Mouse (Mus musculus) intestine, embryonic 14.5 days (tissue): Measurements from ENCODE around the gene Galnt14. TPM values are rescaled to one million over a fixed set of nuclear protein-coding genes. Genes with fewer than 3 reads are reported as not detected.

ENCODE experiments used
- ATAC-seq: fragments of 200-750 bp; cut with Nextera tagmentation; replicated peaks from 2 replicates; pipeline ENCODE4 v1.8.0; 2017; ENCODE audit warnings: low read depth, moderate number of reproducible peaks, moderate TSS enrichment, moderate library complexity; ENCODE audit not compliant: low FRiP score, low TSS enrichment
- DNase-seq: peaks from one replicate; pipeline ENCODE4 v3.0.0-alpha.2; 2018; ENCODE audit warnings: low spot score
- H3K27ac ChIP-seq: fragments of 300-500 bp; sonication (generic); 2 replicates; pipeline ENCODE4 v1.5.1; 2014; ENCODE audit warnings: low read depth, mild to moderate bottlenecking, control low read depth
- H3K27me3 ChIP-seq: fragments of 300-500 bp; sonication (generic); replicated peaks from 2 replicates; pipeline ENCODE4 v1.6.1; 2014; ENCODE audit warnings: low read length, control low read depth; ENCODE audit not compliant: control insufficient read depth, insufficient read depth
- H3K36me3 ChIP-seq: fragments of 300-500 bp; sonication (generic); 2 replicates; pipeline ENCODE4 v1.6.1; 2014; ENCODE audit warnings: low read length, control low read depth; ENCODE audit not compliant: control insufficient read depth, insufficient read depth
- H3K4me1 ChIP-seq: fragments of 300-500 bp; sonication (generic); replicated peaks from 2 replicates; pipeline ENCODE4 v1.6.1; 2014; ENCODE audit warnings: low read length, control low read depth, mixed read lengths; ENCODE audit not compliant: control insufficient read depth, insufficient read depth
- H3K4me2 ChIP-seq: fragments of 300-500 bp; sonication (generic); 2 replicates; pipeline ENCODE4 v1.6.1; 2014; ENCODE audit warnings: low read length
- H3K4me3 ChIP-seq: fragments of 300-500 bp; sonication (generic); 2 replicates; pipeline ENCODE4 v1.5.1; 2014; ENCODE audit warnings: low read depth, low read length, control low read depth, mixed read lengths
- H3K9ac ChIP-seq: fragments of 300-500 bp; sonication (generic); 2 replicates; pipeline ENCODE4 v1.6.1; 2014; ENCODE audit warnings: mild to moderate bottlenecking, low read length
- H3K9me3 ChIP-seq: fragments of 300-500 bp; sonication (generic); 2 replicates; pipeline ENCODE4 v1.6.1; 2016; ENCODE audit warnings: low read length, control low read depth; ENCODE audit not compliant: control insufficient read depth
- WGBS: fragments of 180-500 bp; shearing (Covaris S2); extraction: QIAGEN DNeasy Blood & Tissue Kit; methylation state at CpG from one replicate; pipeline ENCODE4 v1.1.7; 2014; 5-methylcytosine and 5-hydroxymethylcytosine counted together
- polyA plus RNA-seq: library from polyadenylated mRNA; unstranded; fragments of >200 nt; fragmentation: Nextera tagmentation; extraction: Ambion mirVana; gene quantifications from 2 replicates; pipeline ENCODE4 v1.2.1, GENCODE M21; 2014

Gene Galnt14
- polyA plus RNA-seq, 1 experiment from 2014 or later, result 1.2 TPM

DNA sequence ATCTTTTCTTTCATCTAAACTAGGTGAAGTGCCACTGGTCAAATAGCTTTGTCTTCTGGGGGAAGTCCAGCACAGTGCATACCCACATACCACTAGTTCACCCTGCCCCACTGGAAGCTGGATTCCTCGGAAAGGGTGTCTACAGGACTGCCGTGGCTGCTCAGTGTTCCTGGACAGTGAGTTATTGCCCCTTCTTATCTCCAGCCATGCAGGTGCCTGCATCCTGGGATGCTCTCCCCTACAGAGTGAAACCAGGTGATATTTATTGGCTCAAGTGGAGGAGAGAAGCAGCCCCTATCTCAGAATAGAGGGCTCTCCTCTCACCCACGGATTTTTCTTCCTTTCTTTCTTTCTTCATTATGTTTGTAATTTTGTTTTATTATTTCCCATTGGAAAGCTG, 222.9 kb downstream of the Galnt14 start:
- Histone ChIP-seq H3K9ac (no peak overlapping the region), H3K36me3 (no peaks in the 10 kb centered on the region), H3K4me2 (no peak overlapping the region), H3K27ac (no peak overlapping the region), H3K4me1 (no peaks in the 10 kb centered on the region), H3K4me3 (no peak overlapping the region), H3K27me3 (no peaks in the 10 kb centered on the region), H3K9me3 (no peaks in the 10 kb centered on the region)
- no peak for ATAC-seq
- DNase-seq, result no peak
- WGBS, result 66% methylated on average over 3 of the region's 3 CpGs

DNA sequence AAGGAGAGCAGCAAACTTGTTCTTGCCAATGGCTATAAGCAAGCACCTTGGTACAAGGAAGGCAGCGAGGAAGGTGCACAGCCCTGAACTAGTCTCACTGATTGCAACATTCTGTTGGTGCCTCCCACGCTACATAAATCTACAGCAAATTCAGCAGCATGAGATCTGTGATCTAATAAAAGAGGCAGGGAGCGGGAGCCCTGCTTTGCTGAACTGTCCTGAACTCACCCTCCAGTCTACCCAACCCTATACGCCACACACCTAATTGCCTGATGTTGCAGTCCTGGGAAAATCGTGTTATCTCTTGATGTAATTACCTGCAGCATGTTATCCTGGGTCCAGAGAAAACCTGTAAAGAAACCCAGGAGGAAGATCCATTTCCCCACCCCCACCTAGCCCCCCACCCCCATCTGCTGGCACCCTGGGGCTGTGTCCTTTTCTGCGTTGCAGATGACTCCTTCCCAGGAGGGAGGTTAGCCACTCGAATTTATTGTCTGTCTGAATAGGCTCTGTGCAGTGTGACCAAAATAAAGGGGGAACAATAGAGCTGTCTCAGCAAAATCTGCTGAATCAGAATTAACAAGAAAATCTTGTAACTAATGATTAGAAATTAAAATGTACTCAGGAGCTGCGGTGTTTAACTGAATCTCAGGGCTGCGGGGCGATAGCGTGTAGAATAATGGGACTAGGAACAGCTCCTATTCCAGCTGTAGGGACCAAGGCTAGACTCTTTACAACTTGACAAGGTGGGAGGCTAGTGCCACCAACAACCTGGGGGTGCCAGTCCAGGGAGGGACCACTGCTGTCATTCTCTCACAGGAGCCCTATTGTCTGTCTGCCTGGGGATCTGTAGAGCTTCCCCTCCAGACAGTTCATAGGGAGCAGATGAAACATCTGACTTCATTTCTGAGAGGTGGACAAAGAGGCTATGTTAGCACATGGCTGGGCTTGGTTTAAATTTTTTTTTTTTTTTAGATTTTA, 232.9 kb downstream of the Galnt14 start:
- DNase-seq (no peak), ATAC-seq (no peak)
- no peak overlapping the region for H3K9ac ChIP-seq
- no peak overlapping the region for H3K27ac ChIP-seq
- no peak overlapping the region for H3K4me2 ChIP-seq
- H3K27me3 ChIP-seq, result no peaks in the 10 kb centered on the region
- H3K4me1 ChIP-seq, result no peaks in the 10 kb centered on the region
- no peaks in the 10 kb centered on the region for H3K36me3 ChIP-seq
- 70% methylated on average over 11 of the region's 11 CpGs for WGBS
- no peak overlapping the region for H3K4me3 ChIP-seq
- no peaks in the 10 kb centered on the region for H3K9me3 ChIP-seq

DNA sequence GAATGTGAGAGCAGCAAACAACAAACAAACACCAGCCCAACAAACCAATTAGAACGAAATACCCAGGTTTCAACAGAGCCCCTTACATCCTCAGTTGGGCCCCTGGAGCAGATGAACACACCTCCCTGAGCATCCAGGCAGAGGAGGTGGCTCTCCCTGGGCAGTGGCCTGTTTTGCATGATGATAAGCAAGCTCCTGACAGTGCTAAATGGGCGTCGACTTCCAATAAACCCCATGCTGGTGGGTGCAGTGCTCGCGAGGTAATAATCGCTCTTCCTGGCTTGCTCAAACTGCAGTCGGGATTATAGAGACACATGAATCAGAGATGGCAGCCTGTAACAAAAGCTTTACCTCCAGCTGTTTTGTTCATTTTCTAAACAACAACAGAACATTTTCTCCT, 235.9 kb downstream of the Galnt14 start:
- Histone ChIP-seq H3K4me1 (no peaks in the 10 kb centered on the region), H3K9ac (no peak overlapping the region), H3K9me3 (no peaks in the 10 kb centered on the region), H3K36me3 (no peaks in the 10 kb centered on the region), H3K27ac (no peak overlapping the region), H3K4me3 (no peak overlapping the region), H3K4me2 (no peak overlapping the region), H3K27me3 (no peaks in the 10 kb centered on the region)
- DNase-seq, result no peak
- WGBS, result 32% methylated on average over 7 of the region's 7 CpGs
- no peak for ATAC-seq

DNA sequence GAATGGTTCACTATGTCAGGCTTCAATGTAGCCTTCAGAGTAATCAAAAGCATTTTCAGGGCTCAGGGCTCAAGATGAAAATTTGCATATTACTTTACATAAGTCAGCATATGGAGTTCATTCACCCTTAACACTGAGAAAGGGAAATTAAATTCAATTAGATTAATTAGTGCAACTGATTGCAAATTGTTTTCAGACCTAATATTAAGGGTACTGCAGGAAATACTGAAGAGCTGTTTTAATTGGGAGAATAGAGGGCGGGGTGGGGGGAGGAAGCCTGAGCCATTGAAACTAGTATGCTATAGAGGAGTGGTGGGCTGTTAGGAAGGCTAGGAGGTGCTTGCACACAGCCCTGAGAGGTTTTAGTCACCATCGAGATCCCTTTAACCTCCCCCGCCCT, 237.2 kb downstream of the Galnt14 start:
- Histone ChIP-seq H3K9ac (no peak overlapping the region), H3K4me3 (no peak overlapping the region), H3K27me3 (no peaks in the 10 kb centered on the region), H3K27ac (no peak overlapping the region), H3K9me3 (no peaks in the 10 kb centered on the region), H3K36me3 (no peaks in the 10 kb centered on the region), H3K4me2 (no peak overlapping the region), H3K4me1 (no peaks in the 10 kb centered on the region)
- 81% methylated on average over 3 of the region's 3 CpGs for WGBS
- no peak for ATAC-seq
- no peak for DNase-seq

DNA sequence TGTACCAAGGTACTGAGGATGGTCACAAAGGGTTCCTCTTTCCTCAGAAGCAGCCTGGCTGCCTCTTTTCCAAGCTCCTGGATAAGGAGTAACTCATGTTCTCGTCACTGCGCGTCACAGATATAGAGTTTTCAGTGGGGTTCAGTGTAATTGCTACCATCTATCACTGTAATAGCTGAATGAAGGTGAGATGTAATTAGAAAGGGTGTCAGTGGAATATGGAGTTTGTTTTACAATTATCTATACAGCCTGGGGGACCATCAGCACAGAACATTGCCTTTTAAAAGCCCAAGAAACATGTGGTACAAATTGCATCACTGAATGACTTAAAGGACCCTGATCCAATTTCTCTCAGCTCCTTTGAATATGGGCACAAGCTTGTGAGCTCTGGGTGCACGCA, 249.4 kb downstream of the Galnt14 start:
- ATAC-seq (no peak), DNase-seq (no peak)
- Histone ChIP-seq H3K4me2 (no peak overlapping the region), H3K27me3 (no peaks in the 10 kb centered on the region), H3K9ac (no peak overlapping the region), H3K36me3 (no peaks in the 10 kb centered on the region), H3K27ac (no peak overlapping the region), H3K4me3 (no peak overlapping the region), H3K4me1 (no peaks in the 10 kb centered on the region), H3K9me3 (no peaks in the 10 kb centered on the region)
- 86% methylated on average over 4 of the region's 4 CpGs for WGBS

DNA sequence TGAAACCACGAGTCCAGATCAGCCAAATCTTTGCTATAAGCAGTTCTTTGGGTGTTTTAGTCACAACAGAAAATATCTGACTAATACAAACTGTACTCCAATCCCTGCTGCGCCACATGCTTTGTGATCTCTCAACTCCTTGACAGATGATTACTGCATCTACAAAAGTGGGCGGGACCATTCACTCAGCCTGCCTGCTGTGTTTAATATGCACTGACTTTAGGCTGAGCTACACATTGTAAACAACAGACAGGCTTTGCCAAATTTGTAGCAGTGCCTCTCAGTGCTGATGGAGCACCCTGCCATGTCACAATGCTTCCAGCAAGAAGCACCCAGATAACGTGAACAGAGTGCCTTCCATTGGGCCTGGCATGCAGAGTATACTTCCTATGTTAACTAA, 251.5 kb downstream of the Galnt14 start:
- no peak overlapping the region for H3K4me2 ChIP-seq
- no peaks in the 10 kb centered on the region for H3K27me3 ChIP-seq
- H3K9ac ChIP-seq, result no peak overlapping the region
- no peaks in the 10 kb centered on the region for H3K36me3 ChIP-seq
- ATAC-seq (no peak), DNase-seq (no peak)
- no peaks in the 10 kb centered on the region for H3K9me3 ChIP-seq
- no peaks in the 10 kb centered on the region for H3K4me1 ChIP-seq
- H3K4me3 ChIP-seq, result no peak overlapping the region
- no peak overlapping the region for H3K27ac ChIP-seq
- 71% methylated on average over 4 of the region's 4 CpGs for WGBS

DNA sequence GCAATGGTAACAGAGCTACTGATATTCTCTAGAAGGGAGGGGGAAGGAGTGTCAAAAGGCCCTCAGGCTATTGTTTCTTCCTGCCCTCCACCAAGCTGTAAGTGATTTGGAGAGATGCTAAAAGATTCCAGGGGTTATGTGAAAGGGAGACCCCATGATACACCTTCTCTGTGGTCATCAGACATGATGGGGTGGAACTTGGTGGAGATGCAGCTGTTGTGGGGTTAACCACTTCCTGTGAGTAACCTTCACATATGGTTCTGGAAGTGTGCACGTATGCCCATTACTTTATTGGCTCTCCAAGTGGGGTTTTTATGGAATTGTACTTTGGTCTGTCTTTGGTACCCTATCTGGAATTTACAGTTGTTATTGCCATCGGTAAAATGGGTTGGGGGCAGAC, 253.7 kb downstream of the Galnt14 start:
- 77% methylated on average over 2 of the region's 2 CpGs for WGBS
- no peak overlapping the region for H3K9ac ChIP-seq
- no peak for DNase-seq
- no peaks in the 10 kb centered on the region for H3K36me3 ChIP-seq
- no peaks in the 10 kb centered on the region for H3K4me1 ChIP-seq
- no peak overlapping the region for H3K27ac ChIP-seq
- no peaks in the 10 kb centered on the region for H3K9me3 ChIP-seq
- ATAC-seq, result no peak
- H3K4me2 ChIP-seq, result no peak overlapping the region
- no peak overlapping the region for H3K4me3 ChIP-seq
- no peaks in the 10 kb centered on the region for H3K27me3 ChIP-seq

GRCm38 (mm10) chr17:73453646-73454045, 256.6 kb downstream of the Galnt14 start:
- WGBS, result 81% methylated on average over 3 of the region's 3 CpGs
- Histone ChIP-seq H3K36me3 (no peaks in the 10 kb centered on the region), H3K9ac (no peak overlapping the region), H3K4me2 (no peak overlapping the region), H3K9me3 (no peaks in the 10 kb centered on the region), H3K4me1 (no peaks in the 10 kb centered on the region; the same call in 1 of the 2 replicates), H3K27ac (no peak overlapping the region), H3K27me3 (no peaks in the 10 kb centered on the region), H3K4me3 (no peak overlapping the region)
- ATAC-seq, result no peak
- DNase-seq, result no peak
